9 mouse cellular contexts compared by ENCODE assay signal in genomic region chr12:91587077-91587476, GRCm38 (mm10). TPM values are rescaled to one million over a fixed set of nuclear protein-coding genes. Genes with fewer than 3 reads are reported as not detected.
DNase-seq lines count a peak whose midpoint lies in the region; ATAC-seq and TF ChIP-seq lines count a peak whose summit lies in the region.
"Had no signal": no experiment of that assay in that cellular context is flagged by ENCODE, and none has a peak within 500 bp of the region (broad histone marks: within the 10 kb centered on the region; RNA-seq: fewer than 3 reads in every experiment).

No protein-coding gene starts in this region.

- no peak for ATAC-seq in lung, postnatal 0 days
- ATAC-seq in limb, embryonic 12.5 days (ENCODE audit: insufficient number of reproducible peaks, insufficient read depth, low FRiP score, low TSS enrichment, low read depth): no peak
- ATAC-seq in stomach, embryonic 15.5 days (ENCODE audit: insufficient read depth, low FRiP score, low read depth): no peak

- TF ChIP-seq EP300 in lung, postnatal 0 days (IDR thresholded peaks at IDR 0.05): no peak

- no peaks in the 10 kb centered on the region for H3K9me3 ChIP-seq in lung, postnatal 0 days (ENCODE audit: low read length)
- H3K9me3 ChIP-seq in limb, embryonic 12.5 days: no peaks in the 10 kb centered on the region
- H3K9me3 ChIP-seq in stomach, embryonic 15.5 days: no peaks in the 10 kb centered on the region

- no peak overlapping the region for H3K27ac ChIP-seq in lung, postnatal 0 days (ENCODE audit: low read length)
- H3K27ac ChIP-seq in limb, embryonic 12.5 days: no peak overlapping the region
- no peak overlapping the region for H3K27ac ChIP-seq in stomach, embryonic 15.5 days

- WGBS in lung, postnatal 0 days: 40% methylated on average over 3 of the region's 3 CpGs
- 54% methylated on average over 3 of the region's 3 CpGs for WGBS in limb, embryonic 12.5 days
- WGBS in stomach, embryonic 15.5 days: 44% methylated on average over 3 of the region's 3 CpGs

- TF ChIP-seq CTCF in lung, postnatal 0 days (IDR thresholded peaks at IDR 0.05): no peak

- H3K4me2 ChIP-seq in lung, postnatal 0 days (replicated peaks; ENCODE audit: low read depth, low read length): peak overlapping the region; percentile 64; the same call in 1 of the 2 replicates
- H3K4me2 ChIP-seq in limb, embryonic 12.5 days: peak overlapping the region; percentile 63
- H3K4me2 ChIP-seq in stomach, embryonic 15.5 days: peak overlapping the region; percentile 59

- peaks cover 13% of the 10 kb centered on the region; the same call in 1 of the 2 replicates for H3K4me1 ChIP-seq in lung, postnatal 0 days (ENCODE audit: insufficient read depth, low read depth, low read length)
- H3K4me1 ChIP-seq in limb, embryonic 12.5 days (replicated peaks): peaks cover 16% of the 10 kb centered on the region
- peaks cover 11% of the 10 kb centered on the region; the same call in 1 of the 2 replicates for H3K4me1 ChIP-seq in stomach, embryonic 15.5 days

- H3K36me3 ChIP-seq in lung, postnatal 0 days (ENCODE audit: insufficient read depth, low read length): no peaks in the 10 kb centered on the region
- H3K36me3 ChIP-seq in limb, embryonic 12.5 days: peaks cover 35% of the 10 kb centered on the region
- H3K36me3 ChIP-seq in stomach, embryonic 15.5 days: 0 out of 2 replicates have a peak, but pooled peaks cover 8% of the 10 kb centered on the region

- no peak overlapping the region for H3K4me3 ChIP-seq in lung, postnatal 0 days (ENCODE audit: low read depth, low read length)
- peak overlapping the region; percentile 92 for H3K4me3 ChIP-seq in limb, embryonic 12.5 days (replicated peaks)
- peak overlapping the region; percentile 83 for H3K4me3 ChIP-seq in stomach, embryonic 15.5 days (replicated peaks)

- H3K9ac ChIP-seq in lung, postnatal 0 days (replicated peaks; ENCODE audit: low read depth): no peak overlapping the region
- H3K9ac ChIP-seq in limb, embryonic 12.5 days (replicated peaks): no peak overlapping the region
- H3K9ac ChIP-seq in stomach, embryonic 15.5 days: no peak overlapping the region

- DNase-seq in adrenal gland, adult 2 months: peak; percentile 13
- no peak for DNase-seq in adrenal gland, adult 8-10 months
- no peak for DNase-seq in lung, postnatal 0 days (ENCODE audit: low spot score)
- no peak for DNase-seq in lung, postnatal 14 days
- no peak for DNase-seq in frontal cortex, postnatal 14 days (ENCODE audit: low spot score in 2 of 2)
- DNase-seq in thymus, postnatal 4 days: no peak
- DNase-seq: kidney, adult 8-10 months had no signal

- H3K27me3 ChIP-seq in lung, postnatal 0 days (replicated peaks; ENCODE audit: insufficient read depth, low read length): no peaks in the 10 kb centered on the region
- no peaks in the 10 kb centered on the region for H3K27me3 ChIP-seq in limb, embryonic 12.5 days
- no peaks in the 10 kb centered on the region for H3K27me3 ChIP-seq in stomach, embryonic 15.5 days (replicated peaks)

RNA-seq across cellular contexts. Expression of gene Gtf2a1, which starts 3.2 kb away (rescaled TPM):
- 10 to 100 TPM; 39.3 to 44.5 TPM for total RNA-seq in adrenal gland, adult 2 months (2021)
- 11.9 and 13.4 TPM in 2 replicates for polyA plus RNA-seq in adrenal gland, adult 2 months (2012; rRNA removed)
- 10 to 100 TPM; 41.1 to 48.8 (median 46.2) TPM for total RNA-seq in adrenal gland, adult 8-10 months (2022)
- 25.0 and 30.3 TPM in 2 replicates for polyA plus RNA-seq in lung, postnatal 0 days (2015; fragmentation: Nextera tagmentation; extraction: Ambion mirVana)
- polyA plus RNA-seq in limb, embryonic 12.5 days (2016; fragmentation: Nextera tagmentation; extraction: Ambion mirVana): 54.9 and 62.2 TPM in 2 replicates
- polyA plus RNA-seq in stomach, embryonic 15.5 days (2015; fragmentation: Nextera tagmentation; extraction: Ambion mirVana): 36.7 and 39.2 TPM in 2 replicates
